Mouse (Mus musculus) right cerebral cortex, adult 18-20 months (tissue): ENCODE measurements at regions not wholly inside any gene's neighbourhood (a gene's known extent, or its start where the extent isn't known, plus 50 kb on each side); places are given as distances from the start of the nearest gene placed in this dataset.
"Not testable (repeated sequence)": the region's sequence is repeated elsewhere in the genome, so short reads cannot be mapped to it uniquely, and the experiment has no call there.

Experiments used
- DNase-seq: peaks from one replicate; pipeline ENCODE4 v3.0.0; 2022; ENCODE audit warnings: mixed read lengths

- not testable (repeated sequence) for DNase-seq
These were observed 834.1 kb upstream of the Snrpn start for GRCm38 (mm10) chr7:60974116-60974515.

GRCm38 (mm10) chr7:60961188-60961587 lies 821.2 kb upstream of the Snrpn start:
- DNase-seq, result no peak

- DNase-seq, result peak; percentile 1
These were observed 799.9 kb upstream of the Snrpn start for GRCm38 (mm10) chr7:60939764-60940457.
